Mouse (Mus musculus) liver, postnatal 0 days (tissue): ENCODE data around the gene Cps1.

Experiments
- CTCF ChIP-seq: sonication (generic); IDR thresholded peaks from 2 replicates; pipeline ENCODE4 v1.5.1; 2016; ENCODE audit warnings: antibody characterized with exemption, low read depth
- EP300 ChIP-seq: IDR thresholded peaks from 2 replicates; pipeline ENCODE4 v1.6.1; 2016; ENCODE audit warnings: antibody characterized with exemption, low read depth, mild to moderate bottlenecking

GRCm38 (mm10) chr1:67223666-67224065 is 100.8 kb downstream of the Cps1 start:
- TF ChIP-seq CTCF (no peak), EP300 (no peak)
